Mouse (Mus musculus) neural tube, embryonic 10.5 days (tissue): ENCODE results near the gene Mrpl4.
A peak's percentile ranks its signal among the peaks of the same experiment; 100 is the strongest.

Source experiments
- DNase-seq: peaks from one replicate; pipeline ENCODE4 v3.0.0-alpha.2; 2017; ENCODE audit warnings: low spot score; ENCODE audit errors: extremely low spot score

The Mrpl4 gene

GRCm38 (mm10) chr9:21016331-21017176 lies 14.0 kb downstream of the Mrpl4 start:
- no peak for DNase-seq

GRCm38 (mm10) chr9:21017177-21017575 lies 14.6 kb downstream of the Mrpl4 start:
- DNase-seq = no peak

- no peak for DNase-seq
These were observed 16.1 kb downstream of the Mrpl4 start for GRCm38 (mm10) chr9:21018600-21018999.

GRCm38 (mm10) chr9:21021363-21021762 lies 18.8 kb downstream of the Mrpl4 start:
- DNase-seq = no peak

- DNase-seq = no peak
These were observed 19.8 kb downstream of the Mrpl4 start for GRCm38 (mm10) chr9:21022288-21022687.

- DNase-seq = no peak
These were observed 20.2 kb downstream of the Mrpl4 start for GRCm38 (mm10) chr9:21022726-21023125.

- DNase-seq = no peak
These were observed 22.8 kb downstream of the Mrpl4 start for GRCm38 (mm10) chr9:21025258-21025810.

GRCm38 (mm10) chr9:21026849-21027248 lies 24.3 kb downstream of the Mrpl4 start:
- DNase-seq = no peak

GRCm38 (mm10) chr9:21027774-21028290 lies 25.3 kb downstream of the Mrpl4 start:
- peak; percentile 24 for DNase-seq

GRCm38 (mm10) chr9:21028560-21029110 lies 26.1 kb downstream of the Mrpl4 start:
- no peak for DNase-seq

- peak; percentile 87 for DNase-seq
These were observed 26.9 kb downstream of the Mrpl4 start, which contains the start of gene Icam4 for GRCm38 (mm10) chr9:21029291-21030054. Icam4 (plus strand) TSS chr9:21029373.

GRCm38 (mm10) chr9:21030055-21030600 lies 27.6 kb downstream of the Mrpl4 start:
- no peak for DNase-seq

GRCm38 (mm10) chr9:21030781-21031250 lies 28.3 kb downstream of the Mrpl4 start:
- peak; percentile 84 for DNase-seq

GRCm38 (mm10) chr9:21031251-21031895 lies 28.8 kb downstream of the Mrpl4 start:
- peak; percentile 67 for DNase-seq

- DNase-seq = peak; percentile 47
These were observed 29.4 kb downstream of the Mrpl4 start, which contains the start of gene Icam5 for GRCm38 (mm10) chr9:21031896-21032351. Icam5 (plus strand) TSS chr9:21032073.

GRCm38 (mm10) chr9:21032491-21032890 lies 30.0 kb downstream of the Mrpl4 start:
- DNase-seq = peak; percentile 37

- DNase-seq = peak; percentile 78
These were observed 30.6 kb downstream of the Mrpl4 start for GRCm38 (mm10) chr9:21033136-21033535.

GRCm38 (mm10) chr9:21034481-21035085 lies 32.0 kb downstream of the Mrpl4 start:
- DNase-seq = peak; percentile 47

GRCm38 (mm10) chr9:21035586-21035985 lies 33.0 kb downstream of the Mrpl4 start:
- no peak for DNase-seq

GRCm38 (mm10) chr9:21036161-21036560 lies 33.6 kb downstream of the Mrpl4 start:
- peak; percentile 32 for DNase-seq
